Mouse (Mus musculus): ENCODE measurements around the gene Tnrc6c. TPM values are rescaled to one million over a fixed set of nuclear protein-coding genes. Genes with fewer than 3 reads are reported as not detected.

Gene Tnrc6c
- polyA plus RNA-seq, 1 experiment from 2014 or later = 3.0 TPM

DNA sequence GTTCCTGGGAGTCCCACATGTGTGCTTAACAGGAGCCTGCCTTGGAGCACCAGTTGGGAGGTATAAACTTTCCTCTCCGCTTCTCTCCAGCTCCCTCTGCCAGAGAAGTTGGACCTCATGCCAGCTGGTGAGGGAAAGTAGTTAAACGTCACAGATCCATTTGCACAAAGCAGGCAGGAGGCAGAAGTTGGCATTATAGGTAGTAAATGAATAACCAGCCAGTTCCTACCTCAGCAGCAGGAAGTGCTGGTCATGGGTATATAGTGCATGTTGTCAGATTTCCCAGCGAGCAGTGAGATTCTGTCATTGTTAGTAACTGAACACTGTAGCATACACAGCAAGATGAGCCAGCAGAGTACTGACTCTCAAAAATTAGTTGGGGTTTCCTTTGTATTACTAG is 31.4 kb downstream of the Tnrc6c start:
- Histone ChIP-seq H3K27ac (ENCODE audit: low read depth) (peak overlapping the region; percentile 44; the same call in 1 of the 2 replicates), H3K36me3 (replicated peaks; ENCODE audit: insufficient read depth, low read length) (no peaks in the 10 kb centered on the region), H3K27me3 (ENCODE audit: insufficient read depth, low read length) (no peaks in the 10 kb centered on the region), H3K4me2 (ENCODE audit: low read depth, low read length) (0 out of 2 replicates have a peak overlapping the region, but pooled peaks have one; percentile 29), H3K9me3 (ENCODE audit: low read length) (no peaks in the 10 kb centered on the region), H3K9ac (replicated peaks) (no peak overlapping the region), H3K4me1 (ENCODE audit: insufficient read depth) (peaks cover 19% of the 10 kb centered on the region), H3K4me3 (ENCODE audit: low read depth, low read length) (no peak overlapping the region)
- TF ChIP-seq CTCF (IDR thresholded peaks at IDR 0.05; ENCODE audit: low read depth) = no peak
- no peak for TF ChIP-seq EP300 (IDR thresholded peaks at IDR 0.05; ENCODE audit: low read depth)
- WGBS (ENCODE audit: insufficient replicate concordance) = 39% methylated on average over 3 of the region's 3 CpGs
- DNase-seq = no peak
- ATAC-seq = peak; percentile 85

DNA sequence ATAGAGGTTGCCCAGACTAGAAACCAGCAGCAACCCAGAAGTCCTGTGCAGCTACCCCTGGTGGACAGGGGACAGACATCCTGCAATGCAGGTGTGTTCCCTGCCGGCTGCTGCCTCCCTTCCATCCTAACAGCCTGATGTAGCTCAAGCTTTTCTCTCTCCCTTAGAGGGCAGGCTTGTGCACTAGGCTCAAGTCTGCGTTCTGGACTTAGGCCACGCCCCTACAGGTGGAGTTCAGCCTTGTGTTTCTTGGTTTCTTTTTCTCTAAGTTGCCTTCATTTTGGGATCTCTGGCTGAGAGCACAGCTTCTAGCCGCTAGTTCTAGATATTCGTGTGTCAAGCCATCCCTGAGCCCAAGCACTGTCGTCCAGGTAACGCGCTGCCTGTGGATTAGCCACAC is 31.9 kb downstream of the Tnrc6c start:
- Histone ChIP-seq H3K4me1 (ENCODE audit: insufficient read depth) (peaks cover 19% of the 10 kb centered on the region), H3K4me3 (ENCODE audit: low read depth, low read length) (no peak overlapping the region), H3K27me3 (ENCODE audit: insufficient read depth, low read length) (no peaks in the 10 kb centered on the region), H3K4me2 (ENCODE audit: low read depth, low read length) (peak overlapping the region; percentile 27; the same call in 1 of the 2 replicates), H3K36me3 (replicated peaks; ENCODE audit: insufficient read depth, low read length) (no peaks in the 10 kb centered on the region), H3K27ac (ENCODE audit: low read depth) (0 out of 2 replicates have a peak overlapping the region, but pooled peaks have one; percentile 44), H3K9me3 (ENCODE audit: low read length) (no peaks in the 10 kb centered on the region), H3K9ac (replicated peaks) (no peak overlapping the region)
- TF ChIP-seq EP300 (IDR thresholded peaks at IDR 0.05; ENCODE audit: low read depth) (no peak), CTCF (IDR thresholded peaks at IDR 0.05; ENCODE audit: low read depth) (peak; percentile 55)
- ATAC-seq (peak; percentile 43), DNase-seq (no peak)
- WGBS (ENCODE audit: insufficient replicate concordance) = 61% methylated on average over 8 of the region's 8 CpGs

DNA sequence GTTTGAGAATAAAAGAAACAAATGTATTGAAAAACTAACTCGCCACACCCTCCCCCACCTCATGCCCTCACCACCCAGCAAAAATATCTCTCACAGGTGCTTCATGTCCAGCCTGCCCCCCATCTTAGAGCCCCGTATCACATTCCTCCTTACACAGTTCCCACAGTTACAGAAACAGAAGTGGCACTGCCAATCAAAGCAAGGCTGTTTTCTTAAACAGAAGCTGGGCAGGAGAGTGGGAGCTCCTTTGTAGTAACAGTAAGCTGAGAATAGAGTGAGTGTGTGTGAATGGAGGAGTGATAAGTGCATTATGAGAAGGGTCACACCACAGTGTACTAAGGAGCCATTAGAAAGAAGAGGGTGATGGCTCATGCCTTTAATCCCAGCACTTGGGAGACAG is 34.5 kb downstream of the Tnrc6c start:
- TF ChIP-seq EP300 (IDR thresholded peaks at IDR 0.05; ENCODE audit: low read depth) = no peak
- no peak for TF ChIP-seq CTCF (IDR thresholded peaks at IDR 0.05; ENCODE audit: low read depth)
- no peaks in the 10 kb centered on the region for H3K27me3 ChIP-seq (ENCODE audit: insufficient read depth, low read length)
- H3K4me2 ChIP-seq (ENCODE audit: low read depth, low read length) = no peak overlapping the region
- ATAC-seq (no peak), DNase-seq (no peak)
- 77% methylated on average over 2 of the region's 2 CpGs for WGBS (ENCODE audit: insufficient replicate concordance)
- H3K4me3 ChIP-seq (ENCODE audit: low read depth, low read length) = no peak overlapping the region
- no peak overlapping the region for H3K27ac ChIP-seq (ENCODE audit: low read depth)
- no peak overlapping the region for H3K9ac ChIP-seq (replicated peaks)
- no peaks in the 10 kb centered on the region for H3K9me3 ChIP-seq (ENCODE audit: low read length)
- peaks cover 16% of the 10 kb centered on the region for H3K4me1 ChIP-seq (ENCODE audit: insufficient read depth)
- H3K36me3 ChIP-seq (replicated peaks; ENCODE audit: insufficient read depth, low read length) = no peaks in the 10 kb centered on the region

DNA sequence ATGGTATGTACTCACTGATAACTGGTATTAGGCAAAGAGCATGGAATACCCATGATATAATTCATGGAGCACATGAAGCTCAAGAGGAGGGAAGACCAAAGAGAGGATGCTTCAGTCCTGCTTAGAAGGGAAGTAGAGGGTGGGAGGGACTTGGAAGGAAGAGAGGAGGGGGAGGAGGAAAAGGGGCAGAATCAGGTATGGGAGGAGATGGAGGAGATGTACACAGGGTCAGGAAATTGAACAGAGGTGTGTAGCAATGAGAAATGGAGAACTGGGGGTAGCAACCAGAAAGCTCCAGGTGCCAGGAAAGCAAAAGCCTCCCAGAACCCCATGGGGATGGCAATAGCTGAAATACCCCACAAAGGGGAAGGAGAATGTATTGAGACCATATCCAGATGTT is 37.2 kb downstream of the Tnrc6c start:
- no peaks in the 10 kb centered on the region for H3K36me3 ChIP-seq (replicated peaks; ENCODE audit: insufficient read depth, low read length)
- H3K9ac ChIP-seq (replicated peaks) = no peak overlapping the region
- ATAC-seq = no peak
- H3K9me3 ChIP-seq (ENCODE audit: low read length) = no peaks in the 10 kb centered on the region
- no peak overlapping the region for H3K4me2 ChIP-seq (ENCODE audit: low read depth, low read length)
- H3K4me3 ChIP-seq (ENCODE audit: low read depth, low read length) = no peak overlapping the region
- DNase-seq = no peak
- no peak overlapping the region for H3K27ac ChIP-seq (ENCODE audit: low read depth)
- H3K4me1 ChIP-seq (ENCODE audit: insufficient read depth) = peaks cover 7% of the 10 kb centered on the region
- H3K27me3 ChIP-seq (ENCODE audit: insufficient read depth, low read length) = no peaks in the 10 kb centered on the region
- TF ChIP-seq EP300 (IDR thresholded peaks at IDR 0.05; ENCODE audit: low read depth) = no peak
- no peak for TF ChIP-seq CTCF (IDR thresholded peaks at IDR 0.05; ENCODE audit: low read depth)

DNA sequence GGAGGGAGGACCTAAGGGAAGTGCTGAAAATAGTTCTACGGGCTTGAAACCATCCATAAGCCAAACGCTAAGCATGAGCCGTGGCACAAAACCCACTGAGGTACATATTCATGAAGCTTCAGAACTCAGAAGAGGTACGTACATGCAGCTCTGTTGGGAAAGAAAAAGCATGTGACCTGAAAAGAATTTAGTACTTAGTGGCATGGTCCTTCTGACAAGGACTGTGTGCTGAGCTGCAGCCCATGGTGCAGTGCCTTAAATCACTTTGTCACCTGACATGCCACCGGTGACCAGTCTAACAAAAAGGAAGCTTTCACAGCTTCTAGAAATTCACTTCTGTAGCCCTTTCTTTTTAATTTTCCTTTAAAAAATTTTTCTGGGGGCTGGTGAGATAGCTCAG is 40.0 kb downstream of the Tnrc6c start:
- Histone ChIP-seq H3K27me3 (ENCODE audit: insufficient read depth, low read length) (no peaks in the 10 kb centered on the region), H3K4me2 (ENCODE audit: low read depth, low read length) (no peak overlapping the region), H3K36me3 (replicated peaks; ENCODE audit: insufficient read depth, low read length) (no peaks in the 10 kb centered on the region), H3K9ac (replicated peaks) (no peak overlapping the region), H3K9me3 (ENCODE audit: low read length) (no peaks in the 10 kb centered on the region), H3K27ac (ENCODE audit: low read depth) (no peak overlapping the region), H3K4me3 (ENCODE audit: low read depth, low read length) (no peak overlapping the region), H3K4me1 (ENCODE audit: insufficient read depth) (peaks cover 17% of the 10 kb centered on the region)
- DNase-seq = no peak
- WGBS (ENCODE audit: insufficient replicate concordance) = 55% methylated on average over 5 of the region's 5 CpGs
- no peak for ATAC-seq
- TF ChIP-seq EP300 (IDR thresholded peaks at IDR 0.05; ENCODE audit: low read depth) = no peak
- no peak for TF ChIP-seq CTCF (IDR thresholded peaks at IDR 0.05; ENCODE audit: low read depth)

DNA sequence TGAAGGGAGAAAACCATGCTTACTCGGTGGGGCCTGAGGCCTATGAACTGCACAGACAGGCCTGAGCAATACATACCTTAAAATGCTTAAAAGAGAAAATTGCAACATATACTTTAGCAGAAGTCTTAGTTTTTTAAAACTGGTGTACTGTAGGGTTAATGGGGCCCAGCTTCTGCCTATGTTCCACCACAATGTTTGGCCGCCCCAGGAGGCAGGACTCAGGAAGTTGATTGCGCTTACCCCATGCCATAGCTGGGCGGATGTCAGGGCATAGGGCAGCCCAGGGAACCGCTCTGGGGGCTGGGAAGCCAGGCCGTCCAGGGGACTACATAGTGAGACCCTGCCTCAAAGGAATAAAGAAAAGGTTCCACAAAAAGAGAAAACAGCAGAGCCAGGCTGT is 42.5 kb downstream of the Tnrc6c start:
- peak; percentile 65 for ATAC-seq
- 43% methylated on average over 6 of the region's 6 CpGs for WGBS (ENCODE audit: insufficient replicate concordance)
- Histone ChIP-seq H3K27me3 (ENCODE audit: insufficient read depth, low read length) (no peaks in the 10 kb centered on the region), H3K27ac (ENCODE audit: low read depth) (peak overlapping the region; percentile 67), H3K4me2 (ENCODE audit: low read depth, low read length) (no peak overlapping the region), H3K4me1 (ENCODE audit: insufficient read depth) (peaks cover 20% of the 10 kb centered on the region), H3K9me3 (ENCODE audit: low read length) (no peaks in the 10 kb centered on the region), H3K9ac (replicated peaks) (no peak overlapping the region; the same call in 1 of the 2 replicates), H3K4me3 (ENCODE audit: low read depth, low read length) (no peak overlapping the region), H3K36me3 (replicated peaks; ENCODE audit: insufficient read depth, low read length) (no peaks in the 10 kb centered on the region)
- DNase-seq = peak; percentile 49
- TF ChIP-seq EP300 (IDR thresholded peaks at IDR 0.05; ENCODE audit: low read depth) = no peak
- TF ChIP-seq CTCF (IDR thresholded peaks at IDR 0.05; ENCODE audit: low read depth) = no peak

DNA sequence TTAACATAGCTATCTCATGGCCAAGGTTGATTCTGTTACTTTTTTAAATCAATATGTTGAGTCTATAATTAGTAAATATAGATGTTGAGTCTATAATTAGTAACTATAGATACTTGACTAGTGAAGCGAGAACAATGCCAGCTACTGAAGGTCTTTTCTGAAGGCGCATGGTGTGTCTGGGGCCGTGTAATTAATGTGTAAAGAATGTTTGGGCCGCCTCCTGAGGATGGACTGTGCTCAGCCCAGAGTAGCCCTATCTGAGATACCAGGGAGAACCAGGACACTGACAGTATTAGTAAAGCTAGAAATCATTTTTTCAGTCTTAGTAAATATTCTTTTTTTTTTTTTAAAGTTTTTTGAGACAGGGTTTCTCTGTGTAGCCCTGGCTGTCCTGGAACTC is 46.8 kb downstream of the Tnrc6c start:
- no peak overlapping the region for H3K4me2 ChIP-seq (ENCODE audit: low read depth, low read length)
- H3K9me3 ChIP-seq (ENCODE audit: low read length) = no peaks in the 10 kb centered on the region
- DNase-seq (no peak), ATAC-seq (no peak)
- peaks cover 16% of the 10 kb centered on the region for H3K4me1 ChIP-seq (ENCODE audit: insufficient read depth)
- H3K9ac ChIP-seq (replicated peaks) = no peak overlapping the region
- WGBS (ENCODE audit: insufficient replicate concordance) = 74% methylated on average over 4 of the region's 4 CpGs
- no peak overlapping the region for H3K27ac ChIP-seq (ENCODE audit: low read depth)
- no peaks in the 10 kb centered on the region for H3K27me3 ChIP-seq (ENCODE audit: insufficient read depth, low read length)
- no peak overlapping the region for H3K4me3 ChIP-seq (ENCODE audit: low read depth, low read length)
- TF ChIP-seq EP300 (IDR thresholded peaks at IDR 0.05; ENCODE audit: low read depth) = no peak
- TF ChIP-seq CTCF (IDR thresholded peaks at IDR 0.05; ENCODE audit: low read depth) = no peak
- peaks cover 13% of the 10 kb centered on the region; the same call in 1 of the 2 replicates for H3K36me3 ChIP-seq (replicated peaks; ENCODE audit: insufficient read depth, low read length)

Data from liver, postnatal 0 days (tissue).